Mouse (Mus musculus): Measurements from ENCODE around the gene Prss53. TPM values are rescaled to one million over a fixed set of nuclear protein-coding genes. Genes with fewer than 3 reads are reported as not detected.
"Not testable (repeated sequence)": the region's sequence is repeated elsewhere in the genome, so short reads cannot be mapped to it uniquely, and the experiment has no call there.

The Prss53 gene
- polyA plus RNA-seq, 1 experiment = 1.6 TPM

DNA sequence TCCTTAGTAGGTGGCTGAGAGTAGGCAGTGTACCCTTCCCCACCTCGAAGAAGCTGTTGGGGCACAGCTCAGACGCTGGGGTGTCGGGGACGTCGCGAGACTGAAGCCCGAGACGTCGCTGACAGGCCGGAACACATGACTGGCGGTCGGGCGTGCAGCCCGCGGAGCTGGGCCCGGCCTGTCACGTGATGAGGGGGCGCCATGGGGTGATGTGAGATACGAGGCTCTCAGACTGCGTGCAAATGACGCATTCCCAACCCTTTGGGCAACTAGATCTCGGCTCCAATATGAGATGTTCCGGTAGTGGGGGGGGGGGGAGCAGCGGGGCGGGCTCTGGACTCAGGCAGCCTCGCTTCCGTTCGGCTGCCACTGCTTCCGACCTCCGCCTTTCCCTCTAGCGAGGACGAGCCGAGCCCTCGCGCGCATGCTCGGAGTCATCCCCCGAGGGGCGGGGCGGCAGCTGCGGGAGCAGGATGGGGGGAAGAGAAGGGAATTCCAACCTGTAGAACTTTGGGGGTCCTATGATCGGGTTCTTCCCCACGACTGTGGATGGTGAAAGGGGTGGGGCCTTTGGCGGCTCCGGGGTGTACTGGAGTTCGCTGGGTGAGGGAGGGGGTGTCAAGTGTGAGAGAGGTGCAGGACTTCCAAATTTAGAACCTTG is 49.3 kb downstream of the Prss53 start:
- H3K4me1 ChIP-seq (ENCODE audit: control insufficient read depth, insufficient read depth, insufficient read length, low read length) = peaks cover 9% of the 10 kb centered on the region
- H3K27ac ChIP-seq (ENCODE audit: insufficient read depth, low read depth, low read length) = peak overlapping the region; percentile 99
- TF ChIP-seq POLR2A (IDR thresholded peaks at IDR 0.05; ENCODE audit: low read depth, low read length) = peak; percentile 47; the same call in 1 of the 2 replicates
- no peak for TF ChIP-seq CTCF (IDR thresholded peaks at IDR 0.05; ENCODE audit: extremely low read depth, insufficient read length, insufficient replicate concordance, low read depth, low read length)
- no peaks in the 10 kb centered on the region for H3K27me3 ChIP-seq (ENCODE audit: control insufficient read depth, insufficient read depth, low read length)
- peak overlapping the region; percentile 90 for H3K4me3 ChIP-seq (ENCODE audit: low read depth, low read length)
- H3K36me3 ChIP-seq (ENCODE audit: control insufficient read depth, insufficient read depth, low read length) = peaks cover 24% of the 10 kb centered on the region
- 1% methylated on average over 46 of the region's 46 CpGs for WGBS

DNA sequence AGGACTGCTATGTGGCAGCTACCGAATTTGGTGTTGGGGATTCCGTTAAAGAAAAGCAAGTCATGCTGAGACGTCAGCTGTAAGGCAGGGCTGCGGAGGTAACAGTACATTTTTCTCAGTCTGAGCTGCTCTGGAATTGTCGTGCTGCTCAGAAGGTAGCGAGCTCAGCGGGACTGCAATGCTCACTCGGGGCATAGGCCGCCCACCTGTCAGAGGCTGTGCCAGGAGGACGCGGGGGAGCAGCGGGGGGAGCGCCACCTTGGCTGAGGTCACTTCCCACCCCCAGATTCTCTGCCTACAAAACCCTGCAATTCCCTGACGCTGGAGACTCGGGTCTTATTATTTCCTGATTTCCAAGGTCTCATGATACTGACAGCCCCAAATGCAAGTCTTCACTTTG is 49.9 kb downstream of the Prss53 start:
- Histone ChIP-seq H3K4me3 (ENCODE audit: low read depth, low read length) (peak overlapping the region; percentile 90), H3K27ac (ENCODE audit: insufficient read depth, low read depth, low read length) (peak overlapping the region; percentile 88), H3K27me3 (ENCODE audit: control insufficient read depth, insufficient read depth, low read length) (no peaks in the 10 kb centered on the region), H3K4me1 (ENCODE audit: control insufficient read depth, insufficient read depth, insufficient read length, low read length) (peaks cover 9% of the 10 kb centered on the region), H3K36me3 (ENCODE audit: control insufficient read depth, insufficient read depth, low read length) (peaks cover 18% of the 10 kb centered on the region)
- TF ChIP-seq CTCF (IDR thresholded peaks at IDR 0.05; ENCODE audit: extremely low read depth, insufficient read length, insufficient replicate concordance, low read depth, low read length) = no peak
- no peak for TF ChIP-seq POLR2A (IDR thresholded peaks at IDR 0.05; ENCODE audit: low read depth, low read length)
- 4% methylated on average over 15 of the region's 15 CpGs for WGBS

DNA sequence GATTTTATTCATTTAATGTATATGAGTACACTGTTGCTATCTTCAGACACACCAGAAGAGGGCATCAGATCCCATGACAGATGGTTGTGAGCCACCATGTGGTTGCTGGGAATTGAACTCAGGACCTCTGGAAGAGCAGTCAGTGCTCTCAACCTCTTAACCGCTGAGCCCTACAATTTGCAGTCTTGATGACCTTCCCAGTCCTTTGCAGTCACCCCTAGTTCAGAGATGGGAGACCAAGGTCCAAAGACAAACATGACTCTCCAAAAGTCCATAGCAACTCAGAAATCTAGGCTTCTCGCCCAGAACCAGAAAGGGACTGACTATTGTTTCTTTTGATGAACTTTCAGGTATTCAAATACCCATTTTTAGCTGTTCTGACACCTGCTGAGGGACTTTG is 50.7 kb downstream of the Prss53 start:
- H3K27me3 ChIP-seq (ENCODE audit: control insufficient read depth, insufficient read depth, low read length); H3K27ac ChIP-seq (ENCODE audit: insufficient read depth, low read depth, low read length); H3K4me3 ChIP-seq (ENCODE audit: low read depth, low read length); H3K4me1 ChIP-seq (ENCODE audit: control insufficient read depth, insufficient read depth, insufficient read length, low read length): not testable (repeated sequence)
- WGBS = 80% methylated on average over 2 of the region's 2 CpGs
- peaks cover 14% of the 10 kb centered on the region for H3K36me3 ChIP-seq (ENCODE audit: control insufficient read depth, insufficient read depth, low read length)

DNA sequence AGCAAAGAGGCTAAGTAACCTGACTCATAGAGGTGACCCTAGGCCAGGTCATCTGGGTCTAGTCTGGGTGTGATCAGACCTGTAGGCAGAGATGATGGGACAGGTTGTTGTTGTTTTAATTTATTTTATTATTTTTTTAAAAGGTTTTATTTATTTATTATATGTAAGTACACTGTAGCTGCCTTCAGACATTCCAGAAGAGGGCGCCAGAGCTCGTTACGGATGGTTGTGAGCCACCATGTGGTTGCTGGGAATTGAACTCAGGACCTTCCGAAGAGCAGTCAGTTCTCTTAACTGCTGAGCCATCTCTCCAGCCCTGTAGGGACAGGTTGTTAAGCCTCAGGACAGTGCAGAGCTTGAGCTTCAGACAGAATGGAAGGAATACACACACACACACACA is 52.9 kb downstream of the Prss53 start:
- not testable (repeated sequence) for H3K27ac ChIP-seq (ENCODE audit: insufficient read depth, low read depth, low read length); H3K4me3 ChIP-seq (ENCODE audit: low read depth, low read length); H3K36me3 ChIP-seq (ENCODE audit: control insufficient read depth, insufficient read depth, low read length); H3K27me3 ChIP-seq (ENCODE audit: control insufficient read depth, insufficient read depth, low read length); H3K4me1 ChIP-seq (ENCODE audit: control insufficient read depth, insufficient read depth, insufficient read length, low read length)
- WGBS = 91% methylated on average over 4 of the region's 4 CpGs

DNA sequence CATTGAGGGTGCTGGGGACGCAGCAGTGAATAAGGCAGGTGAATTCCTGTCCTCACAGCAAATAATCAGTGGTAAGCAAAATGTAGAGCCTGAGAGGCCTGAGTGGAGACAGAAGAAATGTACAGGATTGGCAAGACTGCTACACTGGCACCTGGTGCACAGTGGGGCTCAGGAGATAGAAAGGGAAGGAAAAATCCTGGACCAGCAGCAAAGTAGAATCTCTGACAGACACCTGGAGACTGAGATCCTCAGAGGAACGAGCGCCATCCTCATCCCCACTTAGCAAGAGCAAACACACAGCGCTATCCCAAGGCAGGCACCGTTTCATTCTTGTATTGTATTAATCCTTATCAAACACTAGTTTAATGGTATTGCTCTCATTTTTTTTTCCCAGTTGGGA is 53.3 kb downstream of the Prss53 start:
- no peak overlapping the region for H3K27ac ChIP-seq (ENCODE audit: insufficient read depth, low read depth, low read length)
- WGBS = 82% methylated on average over 5 of the region's 5 CpGs
- no peaks in the 10 kb centered on the region for H3K27me3 ChIP-seq (ENCODE audit: control insufficient read depth, insufficient read depth, low read length)
- H3K4me3 ChIP-seq (ENCODE audit: low read depth, low read length) = no peak overlapping the region
- no peak for TF ChIP-seq POLR2A (IDR thresholded peaks at IDR 0.05; ENCODE audit: low read depth, low read length)
- TF ChIP-seq CTCF (IDR thresholded peaks at IDR 0.05; ENCODE audit: extremely low read depth, insufficient read length, insufficient replicate concordance, low read depth, low read length) = no peak
- no peaks in the 10 kb centered on the region for H3K36me3 ChIP-seq (ENCODE audit: control insufficient read depth, insufficient read depth, low read length)
- H3K4me1 ChIP-seq (ENCODE audit: control insufficient read depth, insufficient read depth, insufficient read length, low read length) = peaks cover 7% of the 10 kb centered on the region

Other genes starting within 250 kb of the Prss53 start
- 11.1 and 24.6 TPM in 2 replicates for gene Bcl7c, start 182.0 kb downstream of the Prss53 start, polyA plus RNA-seq (2012; rRNA removed)
- 7.1 and 8.3 TPM in 2 replicates for gene Ctf1, start 178.2 kb downstream of the Prss53 start, polyA plus RNA-seq (2012; rRNA removed)
- gene Ctf2, start 158.8 kb downstream of the Prss53 start, polyA plus RNA-seq (2012; rRNA removed) = not detected in 2 replicates
- gene Fbxl19, start 146.4 kb downstream of the Prss53 start, polyA plus RNA-seq (2012; rRNA removed) = 23.2 and 53.0 TPM in 2 replicates
- gene Orai3, start 121.2 kb downstream of the Prss53 start, polyA plus RNA-seq (2012; rRNA removed) = 17.9 and 21.3 TPM in 2 replicates
- 5.2 and 9.2 TPM in 2 replicates for gene Setd1a, start 114.3 kb downstream of the Prss53 start, polyA plus RNA-seq (2012; rRNA removed)
- gene Gm49388, start 105.4 kb downstream of the Prss53 start, polyA plus RNA-seq (2012; rRNA removed) = 0.39 TPM in 1 of 2 replicates, not detected in the other
- 31.3 and 45.7 TPM in 2 replicates for gene Hsd3b7, start 90.4 kb downstream of the Prss53 start, polyA plus RNA-seq (2012; rRNA removed)
- gene Stx4a, start 66.7 kb downstream of the Prss53 start, polyA plus RNA-seq (2012; rRNA removed) = 27.3 and 68.2 TPM in 2 replicates
- gene Stx1b, start 66.4 kb downstream of the Prss53 start, polyA plus RNA-seq (2012; rRNA removed) = 1.2 and 1.8 TPM in 2 replicates
- 8.0 and 13.6 TPM in 2 replicates for gene Zfp646, start 14.7 kb downstream of the Prss53 start, polyA plus RNA-seq (2012; rRNA removed)
- 3.7 and 7.1 TPM in 2 replicates for gene Zfp668, start 14.1 kb downstream of the Prss53 start, polyA plus RNA-seq (2012; rRNA removed)
- gene Gm21974, start 4.5 kb upstream of the Prss53 start, polyA plus RNA-seq (2012; rRNA removed) = not detected in 2 replicates
- 94.3 and 97.7 TPM in 2 replicates for gene Vkorc1, start 4.6 kb upstream of the Prss53 start, polyA plus RNA-seq (2012; rRNA removed)
- gene Bckdk, start 13.1 kb upstream of the Prss53 start, polyA plus RNA-seq (2012; rRNA removed) = 54.4 and 68.3 TPM in 2 replicates
- 5.2 and 8.3 TPM in 2 replicates for gene Kat8, start 21.5 kb upstream of the Prss53 start, polyA plus RNA-seq (2012; rRNA removed)
- 30.0 and 41.3 TPM in 2 replicates for gene Prss8, start 39.1 kb upstream of the Prss53 start, polyA plus RNA-seq (2012; rRNA removed)
- gene Prss36, start 55.8 kb upstream of the Prss53 start, polyA plus RNA-seq (2012; rRNA removed) = 2.6 and 3.3 TPM in 2 replicates
- gene Fus, start 76.5 kb upstream of the Prss53 start, polyA plus RNA-seq (2012; rRNA removed) = 90.6 and 184 TPM in 2 replicates
- gene Pycard, start 102.9 kb upstream of the Prss53 start, polyA plus RNA-seq (2012; rRNA removed) = 602 and 952 TPM in 2 replicates
- gene Trim72, start 113.0 kb upstream of the Prss53 start, polyA plus RNA-seq (2012; rRNA removed) = 7.4 and 8.8 TPM in 2 replicates
- 3.1 and 3.3 TPM in 2 replicates for gene Itgam, start 171.7 kb upstream of the Prss53 start, polyA plus RNA-seq (2012; rRNA removed)
- gene Gm49368, start 171.7 kb upstream of the Prss53 start, polyA plus RNA-seq (2012; rRNA removed) = 0.05 and 0.09 TPM in 2 replicates
- gene Itgax, start 238.6 kb upstream of the Prss53 start, polyA plus RNA-seq (2012; rRNA removed) = 4.6 and 5.8 TPM in 2 replicates

Data from small intestine, adult 2 months (tissue).